Comparison of ENCODE assay signal across 16 mouse cellular contexts in the genomic region with DNA sequence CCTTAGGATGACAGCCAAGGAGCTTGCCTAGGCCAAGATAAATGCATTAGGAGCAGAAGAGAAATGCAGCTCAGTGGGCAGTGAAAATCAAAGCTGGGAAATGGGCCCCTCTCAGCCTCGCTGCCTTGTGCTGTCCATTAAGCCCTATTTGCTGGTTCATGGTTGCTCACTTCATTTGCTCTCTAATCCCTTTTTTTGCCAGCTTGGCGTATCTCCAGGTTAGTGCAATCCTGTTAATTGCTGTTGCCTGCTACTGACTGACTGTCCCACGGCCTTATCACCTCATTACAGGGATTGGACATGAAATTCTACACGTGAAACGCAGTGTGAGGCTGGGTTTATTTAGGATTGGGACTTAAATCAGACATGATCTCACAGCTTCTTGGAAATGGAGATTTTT.
DNase-seq lines count a peak whose midpoint lies in the region; ATAC-seq lines count a peak whose summit lies in the region.
"Had no signal": no experiment of that assay in that cellular context is flagged by ENCODE, and none has a peak within 500 bp of the region (broad histone marks: within the 10 kb centered on the region; RNA-seq: fewer than 3 reads in every experiment).

No protein-coding gene starts in this region.

- no peaks in the 10 kb centered on the region for H3K4me1 ChIP-seq in midbrain, embryonic 16.5 days (ENCODE audit: control insufficient read depth, insufficient read depth, low read length)
- H3K4me1 ChIP-seq: liver, embryonic 12.5 days; megakaryocyte, embryonic 14.5 days; neural tube, embryonic 12.5 days had no signal

- intact Hi-C loops in left cerebral cortex, postnatal 4 days (cut with DNase I) = no loop called here
- intact Hi-C loops in left cerebral cortex, postnatal 36 days (cut with DNase I) = no loop called here

- ATAC-seq in midbrain, embryonic 16.5 days = peak; percentile 56
- ATAC-seq: liver, embryonic 12.5 days had no signal

- H3K27ac ChIP-seq in midbrain, embryonic 16.5 days (ENCODE audit: low read length) = no peak overlapping the region
- H3K27ac ChIP-seq: hindbrain, embryonic 14.5 days; left cerebral cortex, adult 2 months; liver, embryonic 12.5 days; neural tube, embryonic 12.5 days had no signal

- no peak overlapping the region for H3K4me3 ChIP-seq in midbrain, embryonic 16.5 days (ENCODE audit: low read depth, low read length)
- H3K4me3 ChIP-seq: left cerebral cortex, adult 2 months; liver, embryonic 12.5 days; megakaryocyte, embryonic 14.5 days; neural tube, embryonic 12.5 days had no signal

- no peaks in the 10 kb centered on the region for H3K9me3 ChIP-seq in midbrain, embryonic 16.5 days (replicated peaks; ENCODE audit: control insufficient read depth, low read length, poor library complexity, severe bottlenecking)
- H3K9me3 ChIP-seq: liver, embryonic 12.5 days; neural tube, embryonic 12.5 days had no signal

- DNase-seq in adrenal gland, postnatal 10 days = peak; percentile 15
- DNase-seq in adrenal gland, adult 8-10 months = no peak
- peak; percentile 41 for DNase-seq in left cerebral cortex, postnatal 4 days
- no peak for DNase-seq in left cerebral cortex, postnatal 36 days (ENCODE audit: low spot score in 2 of 2)
- DNase-seq in fat pad, adult 2 months (ENCODE audit: extremely low read depth, low read depth, low spot score) = peak; percentile 21
- no peak for DNase-seq in spleen, postnatal 4 days (ENCODE audit: low spot score in 2 of 2)
- no peak for DNase-seq in cerebellum, adult 8-10 months
- DNase-seq: gastrocnemius, postnatal 10 days; kidney, adult 2 months; thymus, adult 2 months had no signal

- H3K27me3 ChIP-seq in midbrain, embryonic 16.5 days (ENCODE audit: control insufficient read depth, insufficient read depth, low read depth, low read length) = no peaks in the 10 kb centered on the region
- H3K27me3 ChIP-seq: liver, embryonic 12.5 days; megakaryocyte, embryonic 14.5 days; neural tube, embryonic 12.5 days had no signal

- no peak overlapping the region for H3K4me2 ChIP-seq in midbrain, embryonic 16.5 days (ENCODE audit: low read length)
- H3K4me2 ChIP-seq: hindbrain, embryonic 14.5 days; liver, embryonic 12.5 days; neural tube, embryonic 12.5 days had no signal

- no peak overlapping the region for H3K9ac ChIP-seq in midbrain, embryonic 16.5 days (ENCODE audit: low read depth, low read length)
- H3K9ac ChIP-seq: hindbrain, embryonic 14.5 days; liver, embryonic 12.5 days; neural tube, embryonic 12.5 days had no signal

- no peaks in the 10 kb centered on the region for H3K36me3 ChIP-seq in midbrain, embryonic 16.5 days (ENCODE audit: control insufficient read depth, insufficient read depth, low read length)
- H3K36me3 ChIP-seq: liver, embryonic 12.5 days; neural tube, embryonic 12.5 days had no signal

- 36% methylated on average over 5 of the region's 5 CpGs for WGBS in midbrain, embryonic 16.5 days

Comparison
In these comparisons a context has a peak if more than half of its experiments do, and no peak if none do; other contexts are left out.
1. DNase-seq: peak in adrenal gland, postnatal 10 days (single experiment), left cerebral cortex, postnatal 4 days (single experiment) and fat pad, adult 2 months (single experiment); none in adrenal gland, adult 8-10 months (single experiment), left cerebral cortex, postnatal 36 days (0 of 2), spleen, postnatal 4 days (0 of 2) and cerebellum, adult 8-10 months (single experiment).